Mouse (Mus musculus) kidney, adult 2 months (tissue): Measurements from ENCODE around the gene Rpp25.

ENCODE experiments used
- CTCF ChIP-seq: fragments of 200-500 bp; conservative IDR thresholded peaks from 2 replicates; pipeline ENCODE4 v1.5.1; 2011; ENCODE audit warnings: low read depth, mild to moderate bottlenecking, control low read depth, low read length, moderate library complexity, mixed read lengths; ENCODE audit not compliant: insufficient read depth, insufficient read length
- POLR2A ChIP-seq: fragments of 200-500 bp; IDR thresholded peaks from one replicate; pipeline ENCODE4 v1.6.1; 2011; ENCODE audit warnings: low read depth, low read length, control low read depth

- TF ChIP-seq POLR2A (no peak), CTCF (no peak)
Measured at GRCm38 (mm10) chr9:57522114-57522860, 18.5 kb downstream of the Rpp25 start.
